Mouse (Mus musculus): ENCODE results near the gene Wipf1. TPM values are rescaled to one million over a fixed set of nuclear protein-coding genes. Genes with fewer than 3 reads are reported as not detected.

Wipf1 gene
- polyA plus RNA-seq, 1 experiment from 2014 or later, result 8.0 TPM

DNA sequence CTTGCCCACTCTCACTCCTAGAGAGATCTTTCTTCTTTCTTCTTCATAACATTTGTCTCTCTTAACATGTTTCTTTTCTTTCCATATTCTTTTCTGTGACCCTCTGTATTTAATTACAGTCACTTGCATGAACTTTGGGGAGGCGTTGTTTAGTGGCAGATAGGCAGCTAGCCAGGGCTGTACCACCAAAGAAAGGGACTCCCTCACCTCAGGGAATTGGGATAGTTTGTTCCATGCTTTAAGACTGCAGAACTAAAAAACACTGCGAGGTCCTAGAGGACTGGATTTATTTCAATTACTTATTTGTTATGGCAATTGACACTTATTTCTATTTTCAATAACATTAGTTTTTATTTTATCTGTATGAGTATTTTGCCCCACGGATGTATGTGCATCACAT is 9.6 kb upstream of the Wipf1 start:
- no peaks in the 10 kb centered on the region for H3K36me3 ChIP-seq (ENCODE audit: insufficient read depth, low read length)
- no peaks in the 10 kb centered on the region for H3K9me3 ChIP-seq (replicated peaks; ENCODE audit: low read length)
- no peak overlapping the region for H3K4me2 ChIP-seq (ENCODE audit: low read length)
- no peaks in the 10 kb centered on the region for H3K27me3 ChIP-seq (ENCODE audit: insufficient read depth, low read length)
- 78% methylated on average over 3 of the region's 3 CpGs for WGBS
- no peak for ATAC-seq (replicated peaks; ENCODE audit: low FRiP score, low read depth)
- no peak for DNase-seq (ENCODE audit: low spot score)
- no peak overlapping the region for H3K9ac ChIP-seq (ENCODE audit: low read depth, low read length)
- no peak overlapping the region for H3K4me3 ChIP-seq (replicated peaks; ENCODE audit: low read depth, low read length)
- 0 out of 2 replicates have a peak, but pooled peaks cover 4% of the 10 kb centered on the region for H3K4me1 ChIP-seq (replicated peaks; ENCODE audit: insufficient read depth, low read length)
- no peak overlapping the region for H3K27ac ChIP-seq
- TF ChIP-seq CTCF (IDR thresholded peaks at IDR 0.05; ENCODE audit: low read depth), result no peak

- H3K27ac ChIP-seq, result no peak overlapping the region
- no peaks in the 10 kb centered on the region for H3K9me3 ChIP-seq (replicated peaks; ENCODE audit: low read length)
- WGBS, result 74% methylated on average over 13 of the region's 13 CpGs
- no peak overlapping the region for H3K9ac ChIP-seq (ENCODE audit: low read depth, low read length)
- no peak overlapping the region for H3K4me2 ChIP-seq (ENCODE audit: low read length)
- no peak for TF ChIP-seq CTCF (IDR thresholded peaks at IDR 0.05; ENCODE audit: low read depth)
- no peaks in the 10 kb centered on the region for H3K27me3 ChIP-seq (ENCODE audit: insufficient read depth, low read length)
- no peak for DNase-seq (ENCODE audit: low spot score)
- 0 out of 2 replicates have a peak, but pooled peaks cover 4% of the 10 kb centered on the region for H3K4me1 ChIP-seq (replicated peaks; ENCODE audit: insufficient read depth, low read length)
- no peaks in the 10 kb centered on the region for H3K36me3 ChIP-seq (ENCODE audit: insufficient read depth, low read length)
- ATAC-seq (replicated peaks; ENCODE audit: low FRiP score, low read depth), result no peak
- no peak overlapping the region for H3K4me3 ChIP-seq (replicated peaks; ENCODE audit: low read depth, low read length)
These were observed 9.1 kb upstream of the Wipf1 start for GRCm38 (mm10) chr2:73538590-73538989.

- H3K9ac ChIP-seq (ENCODE audit: low read depth, low read length), result no peak overlapping the region
- H3K9me3 ChIP-seq (replicated peaks; ENCODE audit: low read length), result no peaks in the 10 kb centered on the region
- no peak for DNase-seq (ENCODE audit: low spot score)
- TF ChIP-seq CTCF (IDR thresholded peaks at IDR 0.05; ENCODE audit: low read depth), result no peak
- no peak for ATAC-seq (replicated peaks; ENCODE audit: low FRiP score, low read depth)
- H3K36me3 ChIP-seq (ENCODE audit: insufficient read depth, low read length), result no peaks in the 10 kb centered on the region
- H3K4me3 ChIP-seq (replicated peaks; ENCODE audit: low read depth, low read length), result no peak overlapping the region
- H3K27me3 ChIP-seq (ENCODE audit: insufficient read depth, low read length), result no peaks in the 10 kb centered on the region
- 77% methylated on average over 15 of the region's 15 CpGs for WGBS
- H3K4me1 ChIP-seq (replicated peaks; ENCODE audit: insufficient read depth, low read length), result 0 out of 2 replicates have a peak, but pooled peaks cover 4% of the 10 kb centered on the region
- no peak overlapping the region for H3K4me2 ChIP-seq (ENCODE audit: low read length)
- no peak overlapping the region for H3K27ac ChIP-seq
These were observed 6.7 kb upstream of the Wipf1 start for GRCm38 (mm10) chr2:73536091-73536783.

DNA sequence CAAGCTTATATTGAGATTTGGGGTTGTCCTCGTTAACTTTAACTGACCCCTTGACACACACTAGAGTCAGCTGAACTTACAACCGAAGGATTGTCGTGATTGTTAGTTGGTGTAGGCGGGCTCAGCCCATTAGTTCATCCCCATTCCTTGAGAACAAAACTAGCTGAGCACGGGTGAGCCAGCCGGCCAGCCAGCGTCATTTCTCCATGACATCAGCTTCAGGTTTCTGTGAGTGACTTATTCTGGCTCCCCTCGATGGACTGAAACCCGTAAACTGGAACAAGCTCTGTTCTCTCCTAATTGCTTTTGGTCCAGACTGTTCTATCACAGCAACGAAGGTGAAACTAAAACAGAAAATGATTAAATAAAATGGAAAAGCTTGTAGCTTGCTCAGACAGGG is 5.2 kb upstream of the Wipf1 start:
- H3K36me3 ChIP-seq (ENCODE audit: insufficient read depth, low read length), result no peaks in the 10 kb centered on the region
- DNase-seq (ENCODE audit: low spot score) (no peak), ATAC-seq (replicated peaks; ENCODE audit: low FRiP score, low read depth) (no peak)
- no peaks in the 10 kb centered on the region for H3K27me3 ChIP-seq (ENCODE audit: insufficient read depth, low read length)
- no peaks in the 10 kb centered on the region for H3K4me1 ChIP-seq (replicated peaks; ENCODE audit: insufficient read depth, low read length)
- TF ChIP-seq CTCF (IDR thresholded peaks at IDR 0.05; ENCODE audit: low read depth), result no peak
- no peak overlapping the region for H3K27ac ChIP-seq
- no peak overlapping the region for H3K4me2 ChIP-seq (ENCODE audit: low read length)
- WGBS, result 53% methylated on average over 10 of the region's 10 CpGs
- H3K9me3 ChIP-seq (replicated peaks; ENCODE audit: low read length), result no peaks in the 10 kb centered on the region
- H3K4me3 ChIP-seq (replicated peaks; ENCODE audit: low read depth, low read length), result no peak overlapping the region
- H3K9ac ChIP-seq (ENCODE audit: low read depth, low read length), result no peak overlapping the region

DNA sequence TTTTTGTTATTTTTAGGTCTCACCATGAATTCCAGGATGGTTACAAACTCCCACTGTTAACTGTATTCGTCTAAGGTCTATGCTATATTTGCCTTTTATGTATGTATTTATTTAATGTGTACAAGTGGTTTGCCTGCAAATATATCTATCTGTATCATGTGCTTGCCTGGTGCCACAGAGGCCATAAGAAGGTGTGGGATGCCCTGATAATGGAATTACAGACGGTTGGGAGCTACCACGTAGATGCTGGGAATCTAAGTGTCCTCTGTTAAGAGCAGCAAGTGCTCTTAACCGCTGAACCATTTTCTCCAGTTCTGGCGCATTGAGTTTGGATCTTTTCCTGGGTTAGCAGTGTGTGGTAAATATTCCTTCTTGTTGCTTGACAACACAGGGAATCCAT is 953 bp upstream of the Wipf1 start:
- H3K27ac ChIP-seq, result no peak overlapping the region
- WGBS, result 68% methylated on average over 5 of the region's 5 CpGs
- DNase-seq (ENCODE audit: low spot score) (no peak), ATAC-seq (replicated peaks; ENCODE audit: low FRiP score, low read depth) (no peak)
- TF ChIP-seq CTCF (IDR thresholded peaks at IDR 0.05; ENCODE audit: low read depth), result no peak
- H3K9me3 ChIP-seq (replicated peaks; ENCODE audit: low read length), result no peaks in the 10 kb centered on the region
- H3K4me1 ChIP-seq (replicated peaks; ENCODE audit: insufficient read depth, low read length), result 0 out of 2 replicates have a peak, but pooled peaks cover 5% of the 10 kb centered on the region
- no peak overlapping the region for H3K4me2 ChIP-seq (ENCODE audit: low read length)
- no peak overlapping the region for H3K9ac ChIP-seq (ENCODE audit: low read depth, low read length)
- H3K4me3 ChIP-seq (replicated peaks; ENCODE audit: low read depth, low read length), result no peak overlapping the region
- H3K36me3 ChIP-seq (ENCODE audit: insufficient read depth, low read length), result no peaks in the 10 kb centered on the region
- no peaks in the 10 kb centered on the region for H3K27me3 ChIP-seq (ENCODE audit: insufficient read depth, low read length)

- peak overlapping the region; percentile 90 for H3K4me3 ChIP-seq (replicated peaks; ENCODE audit: low read depth, low read length)
- peak; percentile 47 for DNase-seq (ENCODE audit: low spot score)
- no peaks in the 10 kb centered on the region for H3K36me3 ChIP-seq (ENCODE audit: insufficient read depth, low read length)
- WGBS, result 2% methylated on average over 58 of the region's 59 CpGs
- peak overlapping the region; percentile 84 for H3K27ac ChIP-seq
- peak; percentile 47 for ATAC-seq (replicated peaks; ENCODE audit: low FRiP score, low read depth)
- 0 out of 2 replicates have a peak, but pooled peaks cover 5% of the 10 kb centered on the region for H3K4me1 ChIP-seq (replicated peaks; ENCODE audit: insufficient read depth, low read length)
- H3K9me3 ChIP-seq (replicated peaks; ENCODE audit: low read length), result no peaks in the 10 kb centered on the region
- peak overlapping the region; percentile 94 for H3K4me2 ChIP-seq (ENCODE audit: low read length)
- TF ChIP-seq CTCF (IDR thresholded peaks at IDR 0.05; ENCODE audit: low read depth), result no peak
- peak overlapping the region; percentile 94 for H3K9ac ChIP-seq (ENCODE audit: low read depth, low read length)
- no peaks in the 10 kb centered on the region for H3K27me3 ChIP-seq (ENCODE audit: insufficient read depth, low read length)
These were observed 798 bp downstream of the Wipf1 start for GRCm38 (mm10) chr2:73528516-73529355.
